Mouse (Mus musculus) lung, postnatal 0 days (tissue): ENCODE measurements at regions not wholly inside any gene's neighbourhood (a gene's known extent, or its start where the extent isn't known, plus 50 kb on each side); places are given as distances from the start of the nearest gene placed in this dataset.

Experiments used
- CTCF ChIP-seq: IDR thresholded peaks from 2 replicates; pipeline ENCODE4 v1.5.1; 2016; ENCODE audit warnings: antibody characterized with exemption, mild to moderate bottlenecking
- EP300 ChIP-seq: IDR thresholded peaks from 2 replicates; pipeline ENCODE4 v1.6.1; 2016; ENCODE audit warnings: antibody characterized with exemption, mild to moderate bottlenecking, control low read depth

DNA sequence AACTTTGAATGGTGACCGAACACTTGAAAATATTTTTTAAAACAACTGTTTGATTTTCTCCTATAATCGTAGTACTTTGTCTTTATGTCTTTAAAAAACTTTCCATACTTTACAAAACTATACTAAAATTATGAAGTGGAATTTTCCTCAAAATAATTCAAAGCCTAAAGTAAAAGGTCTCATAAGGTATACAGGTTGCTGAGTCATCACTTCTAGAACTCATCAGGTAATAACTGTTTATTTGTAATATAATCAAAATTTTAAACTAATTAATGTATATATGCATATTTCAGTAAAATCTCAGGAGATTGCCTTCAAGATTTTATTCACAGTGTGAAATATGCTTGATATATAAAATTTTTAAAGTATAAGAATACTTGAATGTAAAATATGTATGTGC is 52.3 kb upstream of the Dio2 start:
- TF ChIP-seq CTCF (no peak), EP300 (no peak)
